Mouse (Mus musculus): ENCODE results near the gene Xpot. TPM values are rescaled to one million over a fixed set of nuclear protein-coding genes. Genes with fewer than 3 reads are reported as not detected.

Gene Xpot
- total RNA-seq, 2 experiments from 2014 or later: 21.6 to 27.8 TPM

DNA sequence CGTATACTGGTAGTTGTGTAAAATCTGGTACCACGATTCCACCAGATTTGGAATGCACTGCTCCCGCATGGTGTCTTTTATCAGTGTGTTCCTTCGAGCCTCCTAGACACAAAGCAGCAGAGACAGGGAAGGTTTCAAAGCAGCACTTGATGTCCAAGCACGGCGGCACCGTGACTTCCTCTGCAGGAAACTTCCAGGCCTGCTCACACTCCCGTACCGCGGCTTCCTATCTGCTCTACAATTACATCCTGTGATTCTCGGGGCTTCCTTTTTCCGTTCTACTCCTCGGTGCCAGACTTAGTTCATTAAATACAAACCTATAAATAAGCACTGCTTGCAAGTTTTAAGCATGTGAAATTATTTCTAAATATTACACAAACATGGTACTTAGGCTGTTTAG is 12.6 kb downstream of the Xpot start:
- TF ChIP-seq CTCF (IDR thresholded peaks at IDR 0.05): no peak
- no peak for DNase-seq
- intact Hi-C loops (cut with DNase I): no loop called here
- Histone ChIP-seq H3K27ac (peak overlapping the region; percentile 70), H3K4me3 (peak overlapping the region; percentile 35; the same call in 1 of the 2 replicates)

DNA sequence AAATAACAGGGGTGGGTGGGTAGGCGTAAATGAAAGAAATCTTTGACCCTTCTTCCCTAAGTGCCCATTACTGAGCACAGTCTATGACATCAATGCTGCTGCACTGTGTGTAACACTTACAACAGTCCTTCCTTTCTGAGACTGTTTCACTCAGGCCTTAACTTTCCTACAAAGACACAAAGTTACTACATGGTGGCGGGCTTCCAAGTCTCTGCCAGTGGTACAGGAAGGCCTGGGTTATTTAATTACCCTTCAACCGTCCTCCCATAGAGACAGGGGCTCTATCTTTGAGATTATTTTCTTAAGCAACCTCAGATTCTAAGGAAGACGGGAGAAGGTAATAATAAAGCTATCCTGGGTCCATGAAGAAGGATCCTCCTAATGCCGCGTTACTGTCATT is 13.7 kb downstream of the Xpot start:
- Histone ChIP-seq H3K4me3 (no peak overlapping the region), H3K27ac (peak overlapping the region; percentile 70)
- no peak for TF ChIP-seq CTCF (IDR thresholded peaks at IDR 0.05)
- intact Hi-C loops (cut with DNase I): no loop called here
- DNase-seq: no peak

DNA sequence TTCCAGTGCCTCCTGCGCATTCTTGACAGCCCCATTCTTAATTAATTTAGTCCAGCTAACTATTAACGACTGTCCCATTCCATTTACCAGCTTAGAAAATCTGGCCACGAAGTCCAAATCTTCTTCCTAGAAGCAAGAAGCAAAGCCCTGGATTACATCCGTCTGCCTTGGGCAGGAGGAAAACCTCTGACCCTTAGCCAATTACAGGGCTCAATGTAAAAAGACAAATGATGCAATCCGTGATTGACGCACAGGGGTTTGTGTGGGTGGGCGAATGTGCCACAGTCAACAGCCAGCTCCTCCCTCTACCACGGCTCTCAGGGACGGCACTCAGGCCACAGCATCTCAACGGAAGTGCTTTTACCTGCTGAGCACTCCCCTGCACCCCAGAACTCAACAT is 14.5 kb downstream of the Xpot start:
- no peak for TF ChIP-seq CTCF (IDR thresholded peaks at IDR 0.05)
- Histone ChIP-seq H3K27ac (no peak overlapping the region), H3K4me3 (no peak overlapping the region)
- no peak for DNase-seq
- intact Hi-C loops (cut with DNase I): no loop called here

DNA sequence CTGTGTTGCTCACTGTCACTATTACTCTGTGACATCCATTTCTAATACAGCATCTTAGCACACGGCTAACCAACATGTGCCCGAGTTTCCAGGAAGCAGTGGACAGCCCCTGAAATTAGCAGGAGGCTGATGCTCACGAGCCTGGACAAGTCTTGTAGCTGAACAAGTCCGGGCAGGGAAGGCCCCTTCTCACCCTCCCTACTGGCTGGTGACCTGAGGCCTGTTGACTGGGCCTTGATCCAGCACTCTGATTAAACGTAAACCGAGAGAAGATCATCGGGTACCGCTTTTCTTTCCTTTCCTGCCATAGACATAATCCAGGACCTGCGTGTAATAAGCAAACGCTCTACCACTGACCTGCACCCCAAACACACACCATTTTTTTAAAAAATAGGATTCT is 18.0 kb downstream of the Xpot start:
- H3K4me3 ChIP-seq: no peak overlapping the region
- no peak overlapping the region for H3K27ac ChIP-seq
- intact Hi-C loops (cut with DNase I): no loop called here
- no peak for TF ChIP-seq CTCF (IDR thresholded peaks at IDR 0.05)
- DNase-seq: no peak

DNA sequence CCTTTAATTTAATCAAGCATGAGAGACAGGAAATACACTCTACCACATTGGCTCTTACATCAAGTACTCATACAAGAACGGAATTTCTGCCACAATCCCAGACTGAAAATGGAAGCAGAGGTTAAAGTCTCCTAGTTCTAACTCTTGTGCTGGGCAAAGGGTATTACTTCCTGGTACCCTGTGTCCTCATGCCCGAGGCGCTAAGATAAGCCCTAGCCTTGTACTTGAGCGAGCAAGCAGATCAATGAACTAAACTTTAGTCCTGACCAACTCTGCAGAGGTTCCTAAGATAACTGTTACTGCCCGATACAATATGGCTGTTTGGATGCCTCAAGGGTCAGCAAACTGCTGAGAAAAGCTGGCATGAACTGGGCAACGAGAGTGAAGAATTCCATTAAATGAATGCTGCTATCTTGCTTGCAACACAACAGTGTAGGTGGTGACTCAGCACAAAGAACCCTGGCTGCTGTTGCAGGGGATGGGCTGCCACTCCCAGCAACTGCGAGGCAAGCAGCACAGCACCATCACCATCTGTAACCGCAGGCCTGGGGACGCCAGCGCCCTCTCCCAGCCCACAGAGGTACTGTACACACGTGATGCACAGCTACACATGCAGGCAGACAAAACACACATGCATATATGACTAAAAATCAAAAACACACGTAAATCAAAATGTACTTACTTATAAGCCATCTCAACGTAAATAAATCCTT is 21.3 kb downstream of the Xpot start:
- TF ChIP-seq CTCF (IDR thresholded peaks at IDR 0.05): no peak
- DNase-seq: no peak
- Histone ChIP-seq H3K27ac (no peak overlapping the region), H3K4me3 (no peak overlapping the region)
- intact Hi-C loops (cut with DNase I): no loop called here

DNA sequence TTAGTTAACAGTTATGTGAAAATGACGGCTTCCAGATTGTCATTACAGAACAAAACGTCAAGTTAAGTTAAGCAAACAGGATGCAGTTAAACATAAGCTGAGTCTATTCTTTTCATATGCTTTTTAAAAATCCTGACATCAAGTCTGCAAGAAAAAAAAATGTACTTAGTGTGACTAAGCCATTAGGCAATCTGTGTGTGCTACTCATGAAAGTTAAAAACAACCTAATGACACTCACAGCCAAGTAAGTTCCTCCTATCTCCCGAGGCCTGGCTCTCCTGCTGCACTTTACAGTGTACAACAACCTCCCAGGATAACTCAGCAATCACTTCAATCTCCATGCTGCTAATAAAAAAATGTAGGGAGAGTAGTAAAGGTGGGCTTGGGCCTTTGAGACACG is 22.6 kb downstream of the Xpot start:
- H3K27ac ChIP-seq: no peak overlapping the region
- intact Hi-C loops (cut with DNase I): no loop called here
- DNase-seq: no peak
- TF ChIP-seq CTCF (IDR thresholded peaks at IDR 0.05): no peak
- no peak overlapping the region for H3K4me3 ChIP-seq

DNA sequence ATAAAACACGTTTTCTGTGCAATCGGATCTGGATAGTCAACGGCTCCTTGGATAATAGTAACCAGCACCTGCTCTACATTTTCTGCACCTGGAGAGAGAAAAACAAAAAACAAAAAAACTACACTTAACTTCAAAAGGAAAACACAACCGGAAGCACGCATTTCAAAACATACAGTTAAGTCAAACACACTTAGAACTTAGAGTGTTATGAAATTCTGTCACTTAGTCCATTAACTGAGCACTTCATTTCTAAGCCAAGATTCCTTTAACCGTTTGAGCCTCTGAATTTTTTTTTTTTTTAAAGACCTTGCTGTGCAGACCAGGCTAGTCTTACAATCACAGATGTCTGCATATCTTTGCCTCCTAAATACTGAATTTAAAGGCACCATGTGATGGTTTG is 24.9 kb downstream of the Xpot start:
- TF ChIP-seq CTCF (IDR thresholded peaks at IDR 0.05): no peak
- DNase-seq: no peak
- intact Hi-C loops (cut with DNase I): no loop called here
- no peak overlapping the region for H3K27ac ChIP-seq
- no peak overlapping the region for H3K4me3 ChIP-seq

DNA sequence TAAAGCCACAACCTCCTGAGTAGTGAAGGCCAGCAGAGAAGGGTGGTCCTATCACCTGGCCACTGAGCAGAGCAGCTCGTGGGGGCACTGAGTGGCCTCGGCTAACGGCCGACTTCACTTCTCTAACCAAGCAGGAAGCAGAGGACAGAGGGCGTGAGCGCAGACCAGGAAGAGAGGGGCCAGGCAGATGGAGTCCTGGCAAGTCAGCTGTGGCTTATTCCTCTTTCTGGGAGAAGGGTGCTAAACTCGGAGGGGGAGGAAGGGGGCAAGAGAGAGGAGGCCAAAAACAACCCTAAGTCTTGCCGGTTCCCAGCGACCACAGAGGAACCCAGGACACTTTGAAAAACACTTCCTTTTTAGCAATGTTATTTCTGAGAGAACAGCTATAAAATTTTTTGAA is 29.6 kb downstream of the Xpot start:
- intact Hi-C loops (cut with DNase I): no loop called here
- DNase-seq: no peak
- no peak overlapping the region for H3K27ac ChIP-seq
- H3K4me3 ChIP-seq: no peak overlapping the region
- TF ChIP-seq CTCF (IDR thresholded peaks at IDR 0.05): no peak

DNA sequence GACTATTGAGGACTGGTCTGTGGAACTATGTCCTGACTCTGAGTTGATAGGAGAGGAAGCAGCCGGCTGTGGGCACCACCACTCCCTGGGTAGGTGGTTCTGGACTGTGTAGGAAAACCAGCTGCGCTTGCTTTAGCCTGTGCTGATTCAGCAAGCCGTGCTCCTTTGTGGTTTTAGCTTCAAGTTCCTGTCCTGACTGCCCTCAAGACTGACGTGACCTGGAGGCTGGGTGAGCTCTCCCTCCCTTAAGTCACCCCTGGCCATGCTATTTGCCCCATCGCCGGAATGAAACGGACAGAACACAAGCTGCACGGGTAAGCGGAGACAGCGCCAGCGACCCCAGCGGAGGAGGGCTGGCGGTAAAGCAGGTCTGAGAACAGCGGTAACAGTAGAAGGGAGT is 35.0 kb downstream of the Xpot start:
- intact Hi-C loops (cut with DNase I): no loop called here
- Histone ChIP-seq H3K4me3 (no peak overlapping the region; the same call in 1 of the 2 replicates), H3K27ac (no peak overlapping the region; the same call in 1 of the 2 replicates)
- no peak for TF ChIP-seq CTCF (IDR thresholded peaks at IDR 0.05)
- peak; percentile 36 for DNase-seq

DNA sequence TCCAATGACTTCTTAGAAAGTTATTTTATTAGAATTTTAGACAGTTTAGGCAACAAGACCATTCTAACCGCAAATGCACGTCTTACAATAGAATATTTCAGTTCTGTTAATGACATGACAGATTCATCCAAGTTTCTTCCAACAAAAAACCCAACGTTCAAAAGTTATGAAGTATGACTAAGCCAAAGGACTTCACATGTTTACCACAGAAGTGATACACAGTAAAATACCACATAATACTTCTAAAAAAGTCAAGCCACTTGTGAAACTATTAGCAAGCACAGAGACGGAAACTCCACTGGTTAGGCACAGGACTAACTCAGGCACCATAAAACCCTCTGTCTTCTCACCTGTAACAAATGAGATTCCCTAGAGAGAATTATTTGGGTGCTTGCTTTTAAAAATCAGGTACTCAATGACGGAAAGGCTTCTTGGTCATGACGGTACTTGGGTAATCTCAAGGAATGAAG is 38.7 kb downstream of the Xpot start:
- intact Hi-C loops (cut with DNase I): loop anchor here (5.0 kb wide), 1 partner anchor 40 kb away; the partner anchor contains the start of gene Xpot
- Histone ChIP-seq H3K4me3 (peak overlapping the region; percentile 78), H3K27ac (peak overlapping the region; percentile 91)
- no peak for DNase-seq
- no peak for TF ChIP-seq CTCF (IDR thresholded peaks at IDR 0.05)

DNA sequence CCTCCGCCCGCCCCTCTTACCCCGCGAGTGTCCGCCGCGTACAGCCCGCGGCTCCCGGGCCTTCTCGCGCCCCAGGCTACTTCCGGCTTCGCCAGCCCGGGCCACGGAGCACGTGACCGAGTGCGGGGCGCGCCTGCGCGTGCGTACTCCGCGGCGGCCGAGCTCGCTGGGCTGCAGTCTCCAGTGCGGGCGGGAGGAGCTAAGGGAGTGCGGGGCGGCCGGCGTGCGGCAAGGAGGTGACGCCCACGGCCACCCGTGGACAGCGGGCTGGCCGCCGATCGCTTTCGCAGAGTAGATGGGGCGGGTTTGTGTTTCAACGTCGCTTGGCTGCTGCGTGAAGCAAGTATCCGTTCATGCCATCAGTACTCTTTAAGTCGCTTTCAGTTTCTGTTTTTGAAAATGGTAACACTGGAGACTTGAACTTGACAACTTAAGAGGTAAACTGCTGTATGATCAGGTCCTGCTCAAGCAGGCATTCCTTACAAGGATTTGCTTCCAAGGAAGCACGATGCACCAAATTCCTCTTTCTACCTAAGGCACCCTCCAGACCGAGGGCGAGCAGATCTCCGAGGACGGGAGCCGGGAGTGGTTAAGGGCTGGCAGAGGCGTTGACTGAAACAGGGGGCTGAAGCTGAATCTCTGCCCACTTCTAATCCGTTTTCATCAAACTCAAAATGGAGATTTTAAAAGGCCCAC is 39.3 kb downstream of the Xpot start, which contains the start of gene Tbk1:
Gene Tbk1 (minus strand): TSS at position 113 of the 696 bp plus-strand sequence.
- peak; percentile 97 for DNase-seq
- no peak for TF ChIP-seq CTCF (IDR thresholded peaks at IDR 0.05)
- peak within 1 kb of the TSS; percentile 91 for H3K27ac ChIP-seq
- intact Hi-C loops (cut with DNase I): loop anchor here (5.0 kb wide), 1 partner anchor 40 kb away; the partner anchor contains the start of gene Xpot
- peak within 1 kb of the TSS; percentile 78 for H3K4me3 ChIP-seq

DNA sequence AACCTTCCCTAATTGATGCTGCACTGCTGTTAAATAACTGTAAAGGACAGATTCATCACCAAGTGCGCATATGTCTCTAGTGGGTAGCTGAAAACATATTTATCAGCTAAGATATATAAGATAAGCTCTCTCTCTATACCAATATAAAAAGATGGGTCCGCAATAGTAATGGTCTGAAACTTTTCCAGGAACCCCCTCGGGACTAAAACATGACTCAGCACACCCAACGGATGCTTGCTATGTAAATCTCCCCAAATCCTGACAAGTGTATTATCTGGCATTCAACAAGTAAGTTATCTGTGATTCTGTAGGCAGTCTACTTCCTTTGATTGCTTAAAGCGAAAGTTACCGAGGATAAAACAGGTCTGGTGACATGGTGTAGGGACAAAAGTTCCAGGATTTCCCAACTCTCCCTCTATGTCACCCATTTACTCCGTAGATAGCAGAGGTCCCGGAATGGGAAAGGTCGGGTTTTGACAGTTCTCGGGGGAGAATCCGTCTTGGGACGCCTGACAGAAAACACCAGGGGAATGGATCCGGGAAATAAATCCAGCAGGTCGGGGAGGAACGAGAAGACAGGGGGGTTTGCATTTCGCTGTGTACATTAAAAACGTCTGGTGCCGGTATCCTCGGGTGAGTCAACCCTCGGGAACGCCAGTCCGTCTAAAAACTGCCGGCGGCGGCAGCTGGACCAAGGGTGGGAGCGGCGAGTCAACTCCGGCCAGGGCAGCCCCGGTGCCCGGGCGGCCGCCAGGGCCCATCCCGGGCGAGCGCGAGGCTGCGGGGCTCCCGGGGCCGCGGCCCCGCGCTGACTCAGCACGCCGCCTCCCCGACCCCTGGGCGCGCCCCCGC is 40.1 kb downstream of the Xpot start:
- intact Hi-C loops (cut with DNase I): loop anchor here (5.0 kb wide), 1 partner anchor 41 kb away; the partner anchor contains the start of gene Xpot
- Histone ChIP-seq H3K27ac (peak overlapping the region; percentile 91), H3K4me3 (peak overlapping the region; percentile 78)
- DNase-seq: no peak
- no peak for TF ChIP-seq CTCF (IDR thresholded peaks at IDR 0.05)

Measured in gastrocnemius, adult 2 months (tissue).